Mouse (Mus musculus): ENCODE measurements around the gene Oas2. TPM values are rescaled to one million over a fixed set of nuclear protein-coding genes. Genes with fewer than 3 reads are reported as not detected.

Gene Oas2
- total and polyA plus RNA-seq, 2 experiments from 2014 or later = 0.15 TPM; not detected in 1

DNA sequence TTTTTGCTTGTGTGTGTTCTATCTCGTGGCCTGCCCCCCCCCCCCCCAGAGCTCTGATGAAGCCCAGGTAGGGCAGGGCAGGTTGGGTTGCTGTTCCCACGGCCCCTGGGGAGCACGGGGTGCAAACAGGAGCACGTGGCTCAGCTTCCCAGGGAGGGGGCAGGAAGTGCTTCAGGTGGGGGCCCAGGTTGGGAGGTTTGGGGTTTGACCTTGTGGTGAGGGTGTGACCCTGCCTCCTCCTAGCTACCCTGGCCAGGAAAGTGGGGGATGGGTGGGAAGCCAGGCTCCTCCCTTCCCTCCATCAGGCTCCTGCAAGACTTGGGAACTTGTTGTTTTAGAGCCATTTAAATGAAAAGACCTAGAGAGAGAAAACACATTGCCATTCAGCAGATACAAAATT lies 61.2 kb downstream of the Oas2 start:
- H3K9ac ChIP-seq (replicated peaks; ENCODE audit: low read depth, low read length) = no peak overlapping the region
- H3K27ac ChIP-seq (ENCODE audit: low read depth) = no peak overlapping the region
- TF ChIP-seq EP300 (IDR thresholded peaks at IDR 0.05; ENCODE audit: low read depth) (no peak), CTCF (IDR thresholded peaks at IDR 0.05; ENCODE audit: low read depth) (no peak)
- 32% methylated on average over 4 of the region's 4 CpGs for WGBS
- no peaks in the 10 kb centered on the region for H3K4me1 ChIP-seq (ENCODE audit: control insufficient read depth, insufficient read depth)
- DNase-seq (ENCODE audit: low spot score) (no peak), ATAC-seq (ENCODE audit: insufficient read depth, low read depth) (no peak)
- no peaks in the 10 kb centered on the region for H3K36me3 ChIP-seq (replicated peaks; ENCODE audit: control insufficient read depth, insufficient read depth, low read length)
- H3K9me3 ChIP-seq (replicated peaks; ENCODE audit: control insufficient read depth, low read length) = no peaks in the 10 kb centered on the region
- H3K4me2 ChIP-seq (ENCODE audit: low read depth, low read length) = no peak overlapping the region
- H3K4me3 ChIP-seq (ENCODE audit: low read depth, low read length) = no peak overlapping the region
- peaks cover 56% of the 10 kb centered on the region for H3K27me3 ChIP-seq (ENCODE audit: control insufficient read depth, insufficient read depth, low read length)

DNA sequence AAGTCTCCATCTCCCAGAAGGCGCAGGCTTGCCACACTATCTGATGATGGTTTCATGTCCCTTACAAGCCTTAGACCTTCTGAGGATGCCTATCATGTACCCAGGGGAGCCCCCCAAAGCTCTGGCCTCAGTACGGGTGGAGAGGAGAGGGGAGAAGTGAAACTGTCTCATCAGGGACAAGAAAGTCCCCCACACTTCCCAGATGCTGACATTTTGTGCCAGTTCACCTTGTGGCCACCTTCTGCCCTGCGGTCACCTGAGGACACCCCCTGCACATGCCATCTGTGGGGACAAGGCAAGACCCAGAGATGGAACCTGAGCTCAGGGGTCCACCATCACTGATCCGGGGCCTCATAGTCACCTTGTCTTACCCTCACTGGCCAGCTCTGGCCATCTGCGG lies 61.8 kb downstream of the Oas2 start:
- Histone ChIP-seq H3K27me3 (ENCODE audit: control insufficient read depth, insufficient read depth, low read length) (peaks cover 56% of the 10 kb centered on the region), H3K9ac (replicated peaks; ENCODE audit: low read depth, low read length) (no peak overlapping the region), H3K9me3 (replicated peaks; ENCODE audit: control insufficient read depth, low read length) (no peaks in the 10 kb centered on the region), H3K4me2 (ENCODE audit: low read depth, low read length) (no peak overlapping the region), H3K4me1 (ENCODE audit: control insufficient read depth, insufficient read depth) (no peaks in the 10 kb centered on the region), H3K27ac (ENCODE audit: low read depth) (no peak overlapping the region), H3K4me3 (ENCODE audit: low read depth, low read length) (no peak overlapping the region), H3K36me3 (replicated peaks; ENCODE audit: control insufficient read depth, insufficient read depth, low read length) (no peaks in the 10 kb centered on the region)
- no peak for TF ChIP-seq CTCF (IDR thresholded peaks at IDR 0.05; ENCODE audit: low read depth)
- 80% methylated on average over 5 of the region's 5 CpGs for WGBS
- no peak for ATAC-seq (ENCODE audit: insufficient read depth, low read depth)
- no peak for DNase-seq (ENCODE audit: low spot score)

DNA sequence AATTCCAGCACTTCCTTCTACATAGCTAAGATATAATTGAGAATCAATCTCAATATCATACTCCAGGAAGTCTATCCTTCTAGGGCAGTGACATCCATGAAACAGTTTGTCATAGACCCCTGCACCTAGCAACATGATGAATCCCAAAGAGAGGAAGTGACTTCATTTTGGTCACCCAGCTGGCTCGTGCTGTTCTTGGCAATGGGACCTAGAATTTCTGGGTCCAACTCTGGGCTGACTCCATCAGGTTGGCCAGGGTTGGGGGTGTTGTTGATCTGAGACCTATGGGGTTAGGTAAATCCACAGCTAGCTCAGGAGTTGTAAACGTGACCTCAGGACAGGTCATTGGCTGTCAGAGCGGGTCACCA lies 62.2 kb downstream of the Oas2 start:
- H3K9me3 ChIP-seq (replicated peaks; ENCODE audit: control insufficient read depth, low read length) = no peaks in the 10 kb centered on the region
- TF ChIP-seq CTCF (IDR thresholded peaks at IDR 0.05; ENCODE audit: low read depth) (no peak), EP300 (IDR thresholded peaks at IDR 0.05; ENCODE audit: low read depth) (no peak)
- WGBS = 64% methylated on average over 3 of the region's 3 CpGs
- no peak overlapping the region for H3K4me2 ChIP-seq (ENCODE audit: low read depth, low read length)
- no peak for DNase-seq (ENCODE audit: low spot score)
- no peak overlapping the region for H3K9ac ChIP-seq (replicated peaks; ENCODE audit: low read depth, low read length)
- H3K27me3 ChIP-seq (ENCODE audit: control insufficient read depth, insufficient read depth, low read length) = peaks cover 56% of the 10 kb centered on the region
- H3K27ac ChIP-seq (ENCODE audit: low read depth) = no peak overlapping the region
- no peak overlapping the region for H3K4me3 ChIP-seq (ENCODE audit: low read depth, low read length)
- H3K36me3 ChIP-seq (replicated peaks; ENCODE audit: control insufficient read depth, insufficient read depth, low read length) = no peaks in the 10 kb centered on the region
- no peak for ATAC-seq (ENCODE audit: insufficient read depth, low read depth)
- H3K4me1 ChIP-seq (ENCODE audit: control insufficient read depth, insufficient read depth) = no peaks in the 10 kb centered on the region

GRCm38 (mm10) chr5:120686749-120687483 lies 62.7 kb downstream of the Oas2 start:
- H3K4me2 ChIP-seq (ENCODE audit: low read depth, low read length) = no peak overlapping the region
- H3K36me3 ChIP-seq (replicated peaks; ENCODE audit: control insufficient read depth, insufficient read depth, low read length) = no peaks in the 10 kb centered on the region
- H3K27ac ChIP-seq (ENCODE audit: low read depth) = no peak overlapping the region
- ATAC-seq (ENCODE audit: insufficient read depth, low read depth) (no peak), DNase-seq (ENCODE audit: low spot score) (no peak)
- peaks cover 56% of the 10 kb centered on the region for H3K27me3 ChIP-seq (ENCODE audit: control insufficient read depth, insufficient read depth, low read length)
- H3K9me3 ChIP-seq (replicated peaks; ENCODE audit: control insufficient read depth, low read length) = no peaks in the 10 kb centered on the region
- 44% methylated on average over 6 of the region's 6 CpGs for WGBS
- no peaks in the 10 kb centered on the region for H3K4me1 ChIP-seq (ENCODE audit: control insufficient read depth, insufficient read depth)
- no peak overlapping the region for H3K9ac ChIP-seq (replicated peaks; ENCODE audit: low read depth, low read length)
- H3K4me3 ChIP-seq (ENCODE audit: low read depth, low read length) = no peak overlapping the region
- TF ChIP-seq EP300 (IDR thresholded peaks at IDR 0.05; ENCODE audit: low read depth) (no peak), CTCF (IDR thresholded peaks at IDR 0.05; ENCODE audit: low read depth) (no peak)

DNA sequence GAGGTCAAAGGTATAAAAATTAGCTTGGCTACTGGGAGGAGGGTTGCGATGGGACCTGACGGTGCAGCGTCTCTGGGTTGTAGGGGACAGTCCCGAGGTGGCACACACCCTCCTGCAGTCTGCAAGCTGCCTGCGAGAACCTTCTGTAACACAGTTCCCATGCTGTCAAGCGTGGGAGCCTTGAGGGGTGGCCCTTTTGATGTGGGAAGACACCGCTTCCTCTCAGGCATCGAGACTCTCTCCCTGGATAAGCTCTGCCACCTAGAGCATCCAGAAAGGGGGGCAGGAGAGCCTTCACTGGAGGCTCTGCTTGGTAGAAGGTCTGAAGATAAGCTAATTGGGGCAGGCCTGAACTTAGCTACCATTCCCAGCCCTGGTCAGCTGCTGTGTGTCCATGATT lies 64.0 kb downstream of the Oas2 start:
- Histone ChIP-seq H3K4me2 (ENCODE audit: low read depth, low read length) (no peak overlapping the region), H3K9me3 (replicated peaks; ENCODE audit: control insufficient read depth, low read length) (no peaks in the 10 kb centered on the region), H3K4me3 (ENCODE audit: low read depth, low read length) (no peak overlapping the region), H3K9ac (replicated peaks; ENCODE audit: low read depth, low read length) (no peak overlapping the region), H3K4me1 (ENCODE audit: control insufficient read depth, insufficient read depth) (no peaks in the 10 kb centered on the region), H3K27me3 (ENCODE audit: control insufficient read depth, insufficient read depth, low read length) (peaks cover 54% of the 10 kb centered on the region), H3K36me3 (replicated peaks; ENCODE audit: control insufficient read depth, insufficient read depth, low read length) (no peaks in the 10 kb centered on the region), H3K27ac (ENCODE audit: low read depth) (no peak overlapping the region)
- no peak for TF ChIP-seq CTCF (IDR thresholded peaks at IDR 0.05; ENCODE audit: low read depth)
- no peak for TF ChIP-seq EP300 (IDR thresholded peaks at IDR 0.05; ENCODE audit: low read depth)
- ATAC-seq (ENCODE audit: insufficient read depth, low read depth) (no peak), DNase-seq (ENCODE audit: low spot score) (no peak)
- 64% methylated on average over 8 of the region's 8 CpGs for WGBS
